Mouse (Mus musculus) gastrocnemius, adult 18-20 months (tissue): ENCODE measurements at regions not wholly inside any gene's neighbourhood (a gene's known extent, or its start where the extent isn't known, plus 50 kb on each side); places are given as distances from the start of the nearest gene placed in this dataset.
A peak's percentile ranks its signal among the peaks of the same experiment; 100 is the strongest.

Experiments used
- DNase-seq: peaks from one replicate; pipeline ENCODE4 v3.0.0; 2021; ENCODE audit warnings: low spot score

- DNase-seq: no peak
These were observed 54.5 kb upstream of the Slc7a1 start for GRCm38 (mm10) chr5:148454200-148454599.

GRCm38 (mm10) chr5:148453776-148454175 is 54.1 kb upstream of the Slc7a1 start:
- no peak for DNase-seq

GRCm38 (mm10) chr5:148452909-148453632 is 53.4 kb upstream of the Slc7a1 start:
- no peak for DNase-seq

- peak; percentile 54 for DNase-seq
These were observed 52.1 kb upstream of the Slc7a1 start for GRCm38 (mm10) chr5:148451811-148452210.

- peak; percentile 50 for DNase-seq
These were observed 51.2 kb upstream of the Slc7a1 start for GRCm38 (mm10) chr5:148450924-148451323.
